Mouse (Mus musculus) myocyte (in vitro differentiated cells): Measurements from ENCODE around the gene Gatad2a.

Experiments
- CEBPB ChIP-seq: IDR thresholded peaks from 2 replicates; pipeline ENCODE4 v1.6.1; 2011; ENCODE audit warnings: mild to moderate bottlenecking, moderate library complexity; ENCODE audit not compliant: poor library complexity, insufficient read depth, severe bottlenecking
- E2F4 ChIP-seq: IDR thresholded peaks from one replicate; pipeline ENCODE4 v1.6.1; 2011; ENCODE audit warnings: mild to moderate bottlenecking, control low read depth, moderate library complexity; ENCODE audit not compliant: insufficient read depth
- MAX ChIP-seq: IDR thresholded peaks from one replicate; pipeline ENCODE4 v1.6.1; 2011; ENCODE audit warnings: low read depth, mild to moderate bottlenecking, control low read depth
- MYOD1 ChIP-seq, 3 experiments: IDR thresholded peaks; one replicate each; pipeline ENCODE4 v1.6.1; 2011; ENCODE audit warnings: control low read depth in 2 of 3, low read depth in 2 of 3, mild to moderate bottlenecking in 2 of 3, moderate library complexity in 1 of 3; ENCODE audit not compliant: insufficient read length in 2 of 3, control insufficient read depth in 1 of 3
- MYOG ChIP-seq, 3 experiments: IDR thresholded peaks; one replicate each; pipeline ENCODE4 v1.6.1; 2011; ENCODE audit warnings: control low read depth in 2 of 3, low read depth in 2 of 3, mild to moderate bottlenecking in 2 of 3; ENCODE audit not compliant: insufficient read length in 2 of 3, control insufficient read depth in 1 of 3, insufficient read depth in 1 of 3
- POLR2A ChIP-seq: IDR thresholded peaks from one replicate; pipeline ENCODE4 v1.6.1; 2011; ENCODE audit warnings: low read depth, mild to moderate bottlenecking, control low read depth, moderate library complexity; ENCODE audit not compliant: insufficient read length
- POLR2AphosphoS2 ChIP-seq: IDR thresholded peaks from one replicate; pipeline ENCODE4 v1.6.1; 2011; ENCODE audit warnings: low read depth, control low read depth; ENCODE audit not compliant: insufficient read length
- REST ChIP-seq: IDR thresholded peaks from one replicate; pipeline ENCODE4 v1.6.1; 2011; ENCODE audit warnings: mild to moderate bottlenecking, control low read depth, moderate library complexity; ENCODE audit not compliant: insufficient read depth, insufficient read length
- SRF ChIP-seq: IDR thresholded peaks from one replicate; pipeline ENCODE4 v1.6.1; 2011; ENCODE audit warnings: low read depth; ENCODE audit not compliant: control insufficient read depth, insufficient read length
- TCF12 ChIP-seq: IDR thresholded peaks from one replicate; pipeline ENCODE4 v1.6.1; 2011; ENCODE audit warnings: mild to moderate bottlenecking, control low read depth; ENCODE audit not compliant: poor library complexity, insufficient read depth, severe bottlenecking
- TCF3 ChIP-seq: IDR thresholded peaks from one replicate; pipeline ENCODE4 v1.6.1; 2011; ENCODE audit warnings: low read depth, control low read depth; ENCODE audit not compliant: insufficient read length
- USF1 ChIP-seq: IDR thresholded peaks from one replicate; pipeline ENCODE4 v1.6.1; 2011; ENCODE audit warnings: low read depth, mild to moderate bottlenecking, control low read depth, moderate library complexity

- TF ChIP-seq USF1 (no peak), POLR2A (no peak), TCF12 (no peak), CEBPB (no peak), MAX (no peak), TCF3 (no peak), POLR2AphosphoS2 (no peak), REST (no peak), E2F4 (no peak), MYOD1 (IDR thresholded peaks at IDR 0.05; ENCODE audit: control insufficient read depth in 1 of 3, insufficient read length in 2 of 3, low read depth in 2 of 3) (no peak), MYOG (IDR thresholded peaks at IDR 0.05; ENCODE audit: control insufficient read depth in 1 of 3, insufficient read depth in 1 of 3, insufficient read length in 2 of 3, low read depth in 2 of 3) (no peak), SRF (no peak)
These were observed 72.2 kb downstream of the Gatad2a start for GRCm38 (mm10) chr8:69923986-69924385.
